Mouse (Mus musculus): Measurements from ENCODE around the gene S100a2. TPM values are rescaled to one million over a fixed set of nuclear protein-coding genes. Genes with fewer than 3 reads are reported as not detected.

The S100a2 gene
- polyA plus RNA-seq, 1 experiment = not detected

- no peak overlapping the region for H3K4me3 ChIP-seq (ENCODE audit: insufficient read depth, low read length)
- TF ChIP-seq POLR2A (IDR thresholded peaks at IDR 0.05; ENCODE audit: low read depth, low read length) (no peak), CTCF (IDR thresholded peaks at IDR 0.05; ENCODE audit: borderline replicate concordance, insufficient read depth, low read length) (no peak)
- no peak overlapping the region for H3K27ac ChIP-seq (ENCODE audit: insufficient read depth, low read length)
- peaks cover 7% of the 10 kb centered on the region; the same call in 1 of the 2 replicates for H3K4me1 ChIP-seq (ENCODE audit: control insufficient read depth, insufficient read depth, low read length)
These were observed 33.5 kb downstream of the S100a2 start for GRCm38 (mm10) chr3:90623435-90624071.

- H3K4me3 ChIP-seq (ENCODE audit: insufficient read depth, low read length) = no peak overlapping the region
- no peak overlapping the region for H3K27ac ChIP-seq (ENCODE audit: insufficient read depth, low read length)
- peaks cover 7% of the 10 kb centered on the region; the same call in 1 of the 2 replicates for H3K4me1 ChIP-seq (ENCODE audit: control insufficient read depth, insufficient read depth, low read length)
- TF ChIP-seq CTCF (IDR thresholded peaks at IDR 0.05; ENCODE audit: borderline replicate concordance, insufficient read depth, low read length) = no peak
These were observed 35.4 kb downstream of the S100a2 start for GRCm38 (mm10) chr3:90625496-90625895.

DNA sequence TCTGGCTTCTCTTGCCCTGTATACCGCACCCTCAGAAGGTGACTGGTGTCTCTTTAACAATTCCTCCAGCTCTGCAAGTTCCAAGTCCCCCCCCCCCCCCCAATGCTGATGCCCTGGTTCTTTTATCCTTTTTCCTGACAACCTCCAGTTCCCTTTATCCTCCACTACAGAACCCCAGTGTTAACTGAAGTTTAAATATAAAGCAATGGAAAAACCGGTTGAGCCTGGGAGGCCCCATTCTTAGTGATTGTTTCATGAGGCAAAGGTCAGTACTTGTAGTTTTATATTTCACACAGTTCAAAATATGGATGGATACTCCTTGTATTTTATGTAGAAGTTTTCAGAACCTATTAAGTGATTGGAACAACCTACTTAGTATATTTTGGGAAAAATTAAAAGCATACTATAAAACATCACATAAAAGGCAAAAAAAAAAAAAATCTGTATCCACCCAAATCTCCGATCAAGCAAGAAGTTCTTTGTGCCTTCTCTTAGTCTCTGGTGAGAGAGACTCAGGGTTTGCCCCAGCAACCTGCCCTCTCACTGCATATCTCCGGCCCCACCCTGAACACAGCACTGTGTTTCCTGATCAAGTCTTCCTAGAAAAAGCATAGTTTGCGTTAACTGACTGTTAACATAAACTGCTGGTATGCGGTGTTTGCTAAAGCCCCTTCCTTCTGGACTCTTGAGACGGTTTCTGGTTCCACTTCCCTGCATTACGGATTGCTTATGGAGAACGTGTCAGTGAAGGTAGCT, 36.4 kb downstream of the S100a2 start:
- H3K4me1 ChIP-seq (ENCODE audit: control insufficient read depth, insufficient read depth, low read length) = peaks cover 3% of the 10 kb centered on the region; the same call in 1 of the 2 replicates
- no peak overlapping the region for H3K4me3 ChIP-seq (ENCODE audit: insufficient read depth, low read length)
- TF ChIP-seq POLR2A (IDR thresholded peaks at IDR 0.05; ENCODE audit: low read depth, low read length) (no peak), CTCF (IDR thresholded peaks at IDR 0.05; ENCODE audit: borderline replicate concordance, insufficient read depth, low read length) (no peak)
- H3K27ac ChIP-seq (ENCODE audit: insufficient read depth, low read length) = no peak overlapping the region

GRCm38 (mm10) chr3:90627366-90627765, 37.3 kb downstream of the S100a2 start:
- H3K4me3 ChIP-seq (ENCODE audit: insufficient read depth, low read length) = no peak overlapping the region
- TF ChIP-seq POLR2A (IDR thresholded peaks at IDR 0.05; ENCODE audit: low read depth, low read length) (no peak), CTCF (IDR thresholded peaks at IDR 0.05; ENCODE audit: borderline replicate concordance, insufficient read depth, low read length) (no peak)
- H3K4me1 ChIP-seq (ENCODE audit: control insufficient read depth, insufficient read depth, low read length) = 0 out of 2 replicates have a peak, but pooled peaks cover 1% of the 10 kb centered on the region
- H3K27ac ChIP-seq (ENCODE audit: insufficient read depth, low read length) = no peak overlapping the region

GRCm38 (mm10) chr3:90627807-90628206, 37.8 kb downstream of the S100a2 start:
- Histone ChIP-seq H3K4me3 (ENCODE audit: insufficient read depth, low read length) (no peak overlapping the region), H3K4me1 (ENCODE audit: control insufficient read depth, insufficient read depth, low read length) (0 out of 2 replicates have a peak, but pooled peaks cover 1% of the 10 kb centered on the region), H3K27ac (ENCODE audit: insufficient read depth, low read length) (no peak overlapping the region)
- TF ChIP-seq CTCF (IDR thresholded peaks at IDR 0.05; ENCODE audit: borderline replicate concordance, insufficient read depth, low read length) = peak; percentile 83
- TF ChIP-seq POLR2A (IDR thresholded peaks at IDR 0.05; ENCODE audit: low read depth, low read length) = no peak

GRCm38 (mm10) chr3:90629298-90629697, 39.3 kb downstream of the S100a2 start:
- H3K4me3 ChIP-seq (ENCODE audit: insufficient read depth, low read length) = no peak overlapping the region
- no peak for TF ChIP-seq CTCF (IDR thresholded peaks at IDR 0.05; ENCODE audit: borderline replicate concordance, insufficient read depth, low read length)
- no peak for TF ChIP-seq POLR2A (IDR thresholded peaks at IDR 0.05; ENCODE audit: low read depth, low read length)

GRCm38 (mm10) chr3:90631984-90632383, 41.9 kb downstream of the S100a2 start:
- Histone ChIP-seq H3K4me3 (ENCODE audit: insufficient read depth, low read length) (no peak overlapping the region), H3K4me1 (ENCODE audit: control insufficient read depth, insufficient read depth, low read length) (no peaks in the 10 kb centered on the region), H3K27ac (ENCODE audit: insufficient read depth, low read length) (no peak overlapping the region)
- TF ChIP-seq POLR2A (IDR thresholded peaks at IDR 0.05; ENCODE audit: low read depth, low read length) (no peak), CTCF (IDR thresholded peaks at IDR 0.05; ENCODE audit: borderline replicate concordance, insufficient read depth, low read length) (no peak)

More at GRCm38 (mm10) chr3:90629298-90629697, 39.3 kb downstream of the S100a2 start:
- no peak overlapping the region for H3K27ac ChIP-seq (ENCODE audit: insufficient read depth, low read length)
- H3K4me1 ChIP-seq (ENCODE audit: control insufficient read depth, insufficient read depth, low read length) = no peaks in the 10 kb centered on the region

DNA sequence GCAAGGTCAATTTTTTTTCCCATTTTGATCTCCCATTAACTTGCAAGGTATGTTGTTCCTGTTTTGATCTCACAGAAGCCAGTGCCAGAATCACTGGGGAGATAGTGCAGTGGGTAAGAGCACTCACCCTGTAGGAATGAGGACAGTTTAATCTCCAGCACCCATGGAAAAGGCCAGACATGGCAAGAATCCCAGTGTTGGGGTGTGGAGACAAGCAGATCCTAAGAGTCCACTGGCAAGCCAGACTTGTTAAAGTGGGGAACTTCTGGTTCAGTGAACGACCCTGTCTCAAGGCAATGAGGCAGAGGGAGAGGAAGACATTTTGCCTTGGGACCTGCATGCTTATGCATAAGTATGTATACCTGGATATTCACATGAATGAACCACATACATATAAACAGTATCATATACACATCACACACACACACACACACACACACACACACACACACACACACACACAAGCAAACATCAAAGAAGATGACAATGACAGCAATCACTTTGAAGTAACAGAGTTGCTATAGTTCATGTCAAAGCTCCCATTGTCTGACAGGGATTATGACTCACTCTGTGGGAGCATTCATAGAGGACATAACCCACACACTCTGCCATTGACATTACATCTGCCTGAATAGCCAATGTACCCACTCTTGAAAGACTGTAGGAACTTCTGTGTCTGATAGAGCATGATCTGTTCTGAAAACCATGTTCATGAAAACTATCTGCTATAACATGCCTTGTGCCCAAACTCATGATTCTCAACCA, 48.6 kb downstream of the S100a2 start:
- H3K4me3 ChIP-seq (ENCODE audit: insufficient read depth, low read length) = no peak overlapping the region
- no peak for TF ChIP-seq POLR2A (IDR thresholded peaks at IDR 0.05; ENCODE audit: low read depth, low read length)
- TF ChIP-seq CTCF (IDR thresholded peaks at IDR 0.05; ENCODE audit: borderline replicate concordance, insufficient read depth, low read length) = no peak
- H3K4me1 ChIP-seq (ENCODE audit: control insufficient read depth, insufficient read depth, low read length) = no peaks in the 10 kb centered on the region
- no peak overlapping the region for H3K27ac ChIP-seq (ENCODE audit: insufficient read depth, low read length)

DNA sequence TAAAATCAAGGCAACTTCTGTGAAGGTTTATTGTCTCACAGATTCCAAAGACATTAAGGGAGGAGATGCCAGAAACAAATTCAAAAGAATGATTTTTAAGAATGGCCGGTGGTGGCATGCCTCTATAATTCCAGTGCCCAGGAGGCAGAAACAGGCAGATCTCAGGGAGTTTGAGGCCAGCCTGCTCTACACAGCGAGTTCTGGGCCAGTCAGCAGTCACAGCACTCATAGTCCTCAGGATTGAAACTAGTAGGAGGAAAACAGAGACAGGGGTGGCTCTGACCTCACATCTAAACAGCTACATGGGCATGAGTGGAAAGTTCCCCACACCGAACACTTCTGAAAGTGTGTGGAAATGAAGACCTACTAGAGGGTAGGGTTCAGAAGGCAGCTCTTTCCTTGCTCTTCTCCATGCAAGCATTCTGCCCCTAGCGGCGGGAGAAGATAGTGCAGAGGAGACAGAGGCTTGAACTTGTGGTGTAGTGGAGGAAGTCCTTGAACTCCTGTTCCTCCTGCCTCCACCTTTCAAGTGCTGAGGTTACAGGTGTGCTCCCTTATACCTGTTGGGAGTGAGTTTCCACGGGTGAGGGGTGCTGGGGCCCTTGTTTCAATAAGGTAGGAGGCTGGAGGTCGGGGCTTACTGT, 49.6 kb downstream of the S100a2 start:
- Histone ChIP-seq H3K4me3 (ENCODE audit: insufficient read depth, low read length) (no peak overlapping the region), H3K4me1 (ENCODE audit: control insufficient read depth, insufficient read depth, low read length) (no peaks in the 10 kb centered on the region), H3K27ac (ENCODE audit: insufficient read depth, low read length) (no peak overlapping the region)
- TF ChIP-seq POLR2A (IDR thresholded peaks at IDR 0.05; ENCODE audit: low read depth, low read length) (no peak), CTCF (IDR thresholded peaks at IDR 0.05; ENCODE audit: borderline replicate concordance, insufficient read depth, low read length) (no peak)
